Mouse (Mus musculus) G1E (cell line): ENCODE measurements at regions not wholly inside any gene's neighbourhood (a gene's known extent, or its start where the extent isn't known, plus 50 kb on each side); places are given as distances from the start of the nearest gene placed in this dataset.

ENCODE experiments used
- CTCF ChIP-seq: IDR thresholded peaks from 2 replicates; pipeline ENCODE4 v1.5.1; 2012; ENCODE audit warnings: low read depth, low read length, inconsistent platforms, mixed read lengths
- GATA2 ChIP-seq: IDR thresholded peaks from 2 replicates; pipeline ENCODE4 v1.6.1; 2012; ENCODE audit warnings: low read depth, low read length, inconsistent platforms, borderline replicate concordance
- POLR2AphosphoS5 ChIP-seq: IDR thresholded peaks from 2 replicates; pipeline ENCODE4 v1.6.1; 2012; ENCODE audit warnings: low read depth, low read length, inconsistent platforms; ENCODE audit not compliant: insufficient replicate concordance

DNA sequence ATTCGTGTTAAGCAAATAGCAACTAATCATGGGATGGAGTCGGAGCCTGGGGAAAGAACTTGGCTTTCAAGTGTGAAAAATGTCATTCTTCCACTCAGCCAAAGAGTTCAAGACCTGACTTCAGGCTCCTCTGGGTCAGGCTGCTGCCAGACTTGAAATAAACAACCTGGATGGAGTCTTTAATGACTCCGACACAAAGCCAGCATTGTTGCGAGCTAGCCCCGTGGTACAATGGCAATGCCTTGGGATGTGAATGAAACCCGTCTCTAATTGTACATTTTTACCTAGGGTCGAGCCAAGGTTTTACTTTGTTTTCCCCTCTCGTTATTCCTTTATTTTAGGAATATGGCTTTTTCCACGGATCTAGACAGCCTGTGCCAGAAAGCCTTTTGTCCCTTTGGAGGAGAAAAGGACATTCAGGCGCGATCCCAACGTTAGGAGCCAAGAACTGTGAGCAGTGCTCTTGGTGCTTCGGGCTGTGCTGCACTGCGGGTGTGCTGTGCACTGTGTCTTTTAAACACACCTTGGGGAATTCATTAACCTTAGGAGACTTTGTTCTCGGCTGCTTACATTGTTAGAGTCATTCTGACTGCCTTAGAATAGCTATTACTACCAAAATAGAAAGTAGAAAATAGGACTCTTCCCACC, 398.1 kb downstream of the Cd83 start:
- no peak for TF ChIP-seq CTCF
- no peak for TF ChIP-seq GATA2
- TF ChIP-seq POLR2AphosphoS5, result no peak
